Mouse (Mus musculus) spleen, postnatal 4 days (tissue): Measurements from ENCODE around the gene Gm47996.
"Not testable (repeated sequence)": the region's sequence is repeated elsewhere in the genome, so short reads cannot be mapped to it uniquely, and the experiment has no call there.

Experiments used
- DNase-seq, 2 experiments: peaks; one replicate each; pipeline ENCODE4 v3.0.0; 2022; ENCODE audit warnings: low spot score in 2 of 2

Gene Gm47996

GRCm38 (mm10) chr1:151209824-151210355 is at the start of gene Gm47996:
Gene Gm47996, plus strand, starts transcription at chr1:151210131.
- peak; percentile 66 to 82 for DNase-seq

DNA sequence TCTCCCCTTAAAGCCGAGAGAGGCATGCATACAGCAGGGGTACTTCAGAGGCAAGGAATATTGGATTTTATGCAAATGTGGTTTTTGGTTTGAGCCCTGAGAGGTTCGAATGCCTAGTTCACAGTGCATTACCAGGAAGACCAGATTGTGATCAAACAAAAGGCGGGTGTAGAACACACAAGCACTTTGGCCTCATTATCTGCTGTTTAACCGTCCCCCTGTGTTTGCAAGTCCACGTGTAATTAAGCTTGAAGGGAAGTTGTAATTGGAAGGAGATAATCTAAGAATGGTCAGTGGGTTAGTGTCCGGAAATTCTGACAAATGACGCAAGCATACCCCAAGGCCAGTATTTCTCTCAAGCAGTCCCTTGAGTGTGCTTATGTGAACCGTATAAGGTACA is 43.9 kb upstream of the Gm47996 start:
- no peak for DNase-seq

- no peak for DNase-seq
Measured at GRCm38 (mm10) chr1:151167297-151168047, 42.5 kb upstream of the Gm47996 start.

- no peak for DNase-seq
Measured at GRCm38 (mm10) chr1:151168637-151169036, 41.3 kb upstream of the Gm47996 start.

GRCm38 (mm10) chr1:151171572-151172461 is 38.1 kb upstream of the Gm47996 start:
- DNase-seq, result no peak

DNA sequence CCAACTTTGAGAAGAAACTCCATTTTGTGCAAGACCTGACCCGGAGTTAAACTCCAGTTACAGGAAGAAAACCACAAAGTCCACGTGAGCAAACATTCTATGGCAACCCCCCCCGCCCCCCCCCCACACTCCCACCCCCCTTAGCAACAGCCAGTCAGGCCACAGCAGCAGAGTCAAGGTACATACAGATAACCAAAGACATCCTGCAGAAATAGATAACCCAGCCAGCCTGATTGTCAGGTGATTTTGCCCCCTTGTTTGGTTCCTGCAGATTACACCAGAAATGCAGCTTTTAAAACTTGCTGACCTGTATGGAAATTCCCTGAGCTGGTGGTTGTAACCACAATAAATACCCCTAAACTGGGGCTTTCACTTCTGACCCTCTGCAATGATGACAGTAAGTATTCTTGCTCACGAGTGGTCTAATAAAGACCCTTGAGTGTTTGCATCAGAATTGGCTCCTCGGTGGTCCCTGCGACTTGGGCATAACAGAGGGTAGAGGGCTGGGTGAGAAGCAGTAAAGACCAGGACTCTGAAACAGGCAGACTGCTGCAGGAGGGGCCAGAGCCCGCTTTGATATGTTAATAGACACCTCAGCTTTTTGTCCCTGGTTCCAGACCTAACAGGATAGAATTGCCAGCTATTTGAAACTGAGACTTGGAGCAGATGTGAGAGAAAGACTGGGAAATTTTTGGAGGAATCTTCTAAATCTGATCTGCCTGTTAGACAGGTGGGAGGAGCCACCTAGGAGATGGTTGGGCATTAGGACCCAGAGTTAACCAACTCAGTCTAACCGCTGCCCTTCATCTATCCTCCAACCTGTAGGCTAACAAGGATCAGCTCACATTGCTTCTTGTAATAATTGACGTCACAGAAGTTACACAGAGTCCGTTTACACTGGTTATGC is 32.6 kb upstream of the Gm47996 start:
- DNase-seq, result peak in 1 of 2 experiments; percentile 27

DNA sequence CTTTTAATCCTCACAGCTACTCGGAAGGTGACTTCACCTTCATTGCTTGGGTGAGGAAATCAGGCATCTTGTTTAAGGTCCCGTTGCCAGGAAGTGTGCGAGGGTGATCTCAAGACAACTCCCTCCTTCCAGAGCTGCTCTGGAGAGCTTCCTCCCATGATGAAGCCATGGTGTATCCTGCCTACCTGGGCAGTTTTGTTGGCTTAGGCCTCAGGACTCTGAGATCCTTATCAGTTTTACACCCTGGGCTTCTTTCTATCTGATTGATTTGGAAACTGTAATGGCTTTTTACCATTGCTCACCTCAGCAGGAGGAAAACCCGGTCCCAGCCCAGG is 32.0 kb upstream of the Gm47996 start:
- no peak for DNase-seq

GRCm38 (mm10) chr1:151178505-151179083 is 31.3 kb upstream of the Gm47996 start:
- no peak for DNase-seq

GRCm38 (mm10) chr1:151180167-151180566 is 29.8 kb upstream of the Gm47996 start:
- no peak for DNase-seq

DNA sequence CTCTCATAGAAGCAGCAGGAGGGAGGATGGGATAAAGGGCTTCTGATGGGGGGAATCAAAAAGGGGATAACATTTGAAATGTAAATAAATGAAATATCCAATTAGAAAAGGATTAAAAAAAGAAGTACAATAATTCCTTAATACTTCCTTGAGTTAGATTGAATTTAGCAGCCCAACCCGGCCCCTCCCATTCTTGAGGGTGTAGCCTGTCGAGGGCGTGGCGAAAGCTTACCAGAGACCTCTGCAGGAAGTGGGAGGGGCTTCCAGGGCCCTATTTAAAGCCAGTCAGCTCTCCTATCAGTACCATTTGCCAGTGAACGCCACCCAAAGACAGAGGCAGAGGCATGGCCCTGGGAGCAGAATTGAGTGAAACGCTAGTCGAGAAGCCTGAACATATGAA is 27.7 kb upstream of the Gm47996 start, which contains the start of gene Gm47985:
Gene Gm47985, plus strand, starts transcription at position 272 of the 400 bp plus-strand sequence.
- not testable (repeated sequence) for DNase-seq

- DNase-seq, result not testable (repeated sequence)
Measured at GRCm38 (mm10) chr1:151186186-151186585, 23.7 kb upstream of the Gm47996 start.

DNA sequence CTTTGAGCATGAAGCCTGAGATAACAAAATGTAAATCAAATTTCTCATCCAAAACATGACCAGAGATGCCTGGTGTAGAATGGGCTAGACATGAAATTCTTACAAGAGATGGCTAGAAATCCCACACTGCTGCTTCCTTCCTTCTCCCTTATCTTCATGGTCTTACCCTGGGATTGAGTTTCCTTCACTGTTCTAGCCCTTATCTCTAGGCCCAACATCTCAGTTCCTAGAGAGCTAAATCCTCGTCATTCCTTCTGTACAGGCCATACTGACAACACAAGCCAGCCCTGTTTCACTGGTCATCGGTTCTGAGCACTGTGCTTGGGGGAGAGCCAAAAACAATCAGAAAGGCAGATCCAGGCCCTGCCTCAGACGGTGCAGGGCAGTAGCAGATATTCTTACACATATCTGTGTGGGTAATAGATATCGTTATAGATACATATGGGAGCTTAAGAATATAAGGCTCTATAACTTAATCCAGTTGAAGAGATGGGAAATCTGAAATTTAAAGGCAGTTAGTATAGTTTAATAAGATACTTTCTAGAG is 23.0 kb upstream of the Gm47996 start:
- not testable (repeated sequence) for DNase-seq

- no peak for DNase-seq
Measured at GRCm38 (mm10) chr1:151188469-151188868, 21.5 kb upstream of the Gm47996 start.

GRCm38 (mm10) chr1:151192075-151192474 is 17.9 kb upstream of the Gm47996 start, which contains the start of gene Gm8947:
Gene Gm8947, plus strand, starts transcription at chr1:151192376.
- not testable (repeated sequence) for DNase-seq

DNA sequence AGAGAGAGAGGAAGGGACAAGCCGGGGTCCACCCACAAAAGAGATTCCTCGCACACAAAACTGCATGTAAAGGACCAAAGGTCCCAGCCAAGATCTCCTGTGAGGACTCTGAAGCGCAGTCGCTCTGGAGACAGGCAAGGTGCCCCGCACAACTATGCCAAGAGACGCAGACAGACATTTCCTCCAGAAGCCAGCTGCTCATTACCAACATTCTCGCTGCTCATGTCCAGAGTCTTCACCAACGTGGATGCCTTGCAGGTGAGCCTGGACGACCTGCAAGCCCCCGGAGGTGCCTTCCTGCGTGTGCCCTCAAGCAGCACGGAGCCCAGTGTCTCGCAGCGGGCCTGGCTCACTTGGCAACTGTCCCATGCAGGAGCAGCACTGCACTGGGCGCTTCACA is 17.2 kb upstream of the Gm47996 start:
- DNase-seq, result not testable (repeated sequence)

GRCm38 (mm10) chr1:151195986-151196385 is 13.9 kb upstream of the Gm47996 start:
- not testable (repeated sequence) for DNase-seq

GRCm38 (mm10) chr1:151196690-151197089 is 13.2 kb upstream of the Gm47996 start:
- DNase-seq, result not testable (repeated sequence)

GRCm38 (mm10) chr1:151198120-151198519 is 11.8 kb upstream of the Gm47996 start, which contains the start of gene Gm47995:
Gene Gm47995, plus strand, starts transcription at chr1:151198448.
- peak; percentile 24 to 42 for DNase-seq

DNA sequence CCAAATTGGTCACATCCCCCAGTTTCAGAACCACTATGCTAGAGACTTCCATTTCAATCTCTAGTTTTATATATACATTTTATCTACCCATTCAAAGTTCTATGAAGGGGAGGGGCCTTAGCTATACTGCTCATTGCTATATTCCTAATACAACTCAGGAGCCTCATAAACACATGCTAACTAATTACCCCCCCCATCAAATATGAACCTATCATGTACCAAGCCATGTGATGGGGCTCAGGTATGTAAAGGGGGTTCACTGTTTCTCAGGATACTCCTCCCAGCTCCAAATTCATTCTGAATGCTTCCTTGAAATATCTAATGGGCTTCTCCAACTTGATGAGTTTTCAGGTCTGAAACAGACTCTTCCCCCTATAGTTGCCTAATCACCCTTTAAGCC is 9.3 kb upstream of the Gm47996 start:
- not testable (repeated sequence) for DNase-seq

GRCm38 (mm10) chr1:151202771-151203170 is 7.2 kb upstream of the Gm47996 start:
- DNase-seq, result not testable (repeated sequence)
